ENCODE assay signal across 24 mouse cellular contexts in genomic region chr17:8498655-8499054, GRCm38 (mm10).
"Had no signal": no experiment of that assay in that cellular context is flagged by ENCODE, and none has a peak within 500 bp of the region (broad histone marks: within the 10 kb centered on the region; RNA-seq: fewer than 3 reads in every experiment).

No protein-coding gene starts in this region.

- H3K9me3 ChIP-seq: heart, embryonic 10.5 days; heart, embryonic 12.5 days; hindbrain, embryonic 13.5 days; hindbrain, embryonic 15.5 days; kidney, embryonic 15.5 days; limb, embryonic 10.5 days; limb, embryonic 12.5 days; liver, embryonic 12.5 days had no signal

- H3K9ac ChIP-seq: heart, embryonic 12.5 days; hindbrain, embryonic 13.5 days; hindbrain, embryonic 15.5 days; kidney, embryonic 15.5 days; limb, embryonic 12.5 days; liver, embryonic 12.5 days had no signal

- DNase-seq: gastrocnemius, adult 2 months; gastrocnemius, postnatal 14 days; gastrocnemius, postnatal 36 days; heart, adult 18-20 months; heart, postnatal 10 days; heart, postnatal 4 days; kidney, adult 11 months; kidney, adult 2 months; kidney, adult 9 months; kidney, postnatal 14 days; kidney, postnatal 36 days; layer of hippocampus, adult 9-11 months had no signal

- H3K4me2 ChIP-seq: heart, embryonic 12.5 days; hindbrain, embryonic 13.5 days; hindbrain, embryonic 15.5 days; kidney, embryonic 15.5 days; limb, embryonic 12.5 days; liver, embryonic 12.5 days had no signal

- H3K4me3 ChIP-seq: gastrocnemius, adult 2 months; heart, embryonic 10.5 days; heart, embryonic 12.5 days; hindbrain, embryonic 13.5 days; hindbrain, embryonic 15.5 days; kidney, embryonic 15.5 days; left cerebral cortex, adult 2 months; limb, embryonic 10.5 days; limb, embryonic 12.5 days; liver, embryonic 12.5 days had no signal

- H3K36me3 ChIP-seq: heart, embryonic 10.5 days; heart, embryonic 12.5 days; hindbrain, embryonic 13.5 days; hindbrain, embryonic 15.5 days; kidney, embryonic 15.5 days; limb, embryonic 10.5 days; limb, embryonic 12.5 days; liver, embryonic 12.5 days had no signal

- H3K4me1 ChIP-seq: heart, embryonic 10.5 days; heart, embryonic 12.5 days; hindbrain, embryonic 13.5 days; hindbrain, embryonic 15.5 days; kidney, embryonic 15.5 days; limb, embryonic 10.5 days; liver, embryonic 12.5 days had no signal

- H3K27me3 ChIP-seq: hindbrain, embryonic 15.5 days had no signal

- ATAC-seq: hindbrain, postnatal 0 days; intestine, embryonic 16.5 days; liver, embryonic 12.5 days had no signal

- H3K27ac ChIP-seq: gastrocnemius, adult 2 months; heart, embryonic 10.5 days; hindbrain, embryonic 13.5 days; hindbrain, embryonic 15.5 days; hindbrain, postnatal 0 days; kidney, embryonic 15.5 days; kidney, postnatal 0 days; left cerebral cortex, adult 2 months; limb, embryonic 10.5 days; limb, embryonic 12.5 days; liver, embryonic 12.5 days had no signal
